Mouse (Mus musculus): ENCODE data around the gene Fuca1.

Gene Fuca1

GRCm38 (mm10) chr4:135922190-135922589, 1.7 kb downstream of the Fuca1 start:
- DNase-seq (ENCODE audit: low read depth, low spot score): no peak

- no peak for DNase-seq (ENCODE audit: low read depth, low spot score)
Measured at GRCm38 (mm10) chr4:135924418-135924817, 3.9 kb downstream of the Fuca1 start.

GRCm38 (mm10) chr4:135925341-135925740, 4.8 kb downstream of the Fuca1 start:
- DNase-seq (ENCODE audit: low read depth, low spot score): no peak

GRCm38 (mm10) chr4:135926195-135926808, 5.8 kb downstream of the Fuca1 start:
- DNase-seq (ENCODE audit: low read depth, low spot score): no peak

- no peak for DNase-seq (ENCODE audit: low read depth, low spot score)
Measured at GRCm38 (mm10) chr4:135926861-135927260, 6.3 kb downstream of the Fuca1 start.

- DNase-seq (ENCODE audit: low read depth, low spot score): no peak
Measured at GRCm38 (mm10) chr4:135928376-135928775, 7.8 kb downstream of the Fuca1 start.

GRCm38 (mm10) chr4:135929405-135929804, 8.9 kb downstream of the Fuca1 start:
- DNase-seq (ENCODE audit: low read depth, low spot score): no peak

- DNase-seq (ENCODE audit: low read depth, low spot score): no peak
Measured at GRCm38 (mm10) chr4:135929828-135930227, 9.3 kb downstream of the Fuca1 start.

- no peak for DNase-seq (ENCODE audit: low read depth, low spot score)
Measured at GRCm38 (mm10) chr4:135930239-135930638, 9.7 kb downstream of the Fuca1 start.

GRCm38 (mm10) chr4:135931832-135932231, 11.3 kb downstream of the Fuca1 start:
- DNase-seq (ENCODE audit: low read depth, low spot score): peak; percentile 76

- no peak for DNase-seq (ENCODE audit: low read depth, low spot score)
Measured at GRCm38 (mm10) chr4:135934708-135935500, 14.4 kb downstream of the Fuca1 start.

- no peak for DNase-seq (ENCODE audit: low read depth, low spot score)
Measured at GRCm38 (mm10) chr4:135935502-135935901, 15.0 kb downstream of the Fuca1 start.

- no peak for DNase-seq (ENCODE audit: low read depth, low spot score)
Measured at GRCm38 (mm10) chr4:135938858-135939257, 18.3 kb downstream of the Fuca1 start.

- DNase-seq (ENCODE audit: low read depth, low spot score): peak; percentile 63
Measured at GRCm38 (mm10) chr4:135941026-135941425, 20.5 kb downstream of the Fuca1 start.

GRCm38 (mm10) chr4:135942193-135942592, 21.7 kb downstream of the Fuca1 start:
- DNase-seq (ENCODE audit: low read depth, low spot score): no peak

GRCm38 (mm10) chr4:135943389-135943788, 22.9 kb downstream of the Fuca1 start:
- DNase-seq (ENCODE audit: low read depth, low spot score): no peak

- no peak for DNase-seq (ENCODE audit: low read depth, low spot score)
Measured at GRCm38 (mm10) chr4:135945706-135946105, 25.2 kb downstream of the Fuca1 start.

GRCm38 (mm10) chr4:135946278-135946658, 25.7 kb downstream of the Fuca1 start, which contains the start of gene Hmgcl:
Hmgcl (plus strand) TSS chr4:135946448.
- DNase-seq (ENCODE audit: low read depth, low spot score): peak; percentile 95

- DNase-seq (ENCODE audit: low read depth, low spot score): peak; percentile 32
Measured at GRCm38 (mm10) chr4:135946659-135947301, 26.2 kb downstream of the Fuca1 start.

- DNase-seq (ENCODE audit: low read depth, low spot score): no peak
Measured at GRCm38 (mm10) chr4:135948142-135948541, 27.6 kb downstream of the Fuca1 start.

GRCm38 (mm10) chr4:135949475-135949874, 28.9 kb downstream of the Fuca1 start:
- DNase-seq (ENCODE audit: low read depth, low spot score): no peak

GRCm38 (mm10) chr4:135949911-135950310, 29.4 kb downstream of the Fuca1 start:
- no peak for DNase-seq (ENCODE audit: low read depth, low spot score)

- no peak for DNase-seq (ENCODE audit: low read depth, low spot score)
Measured at GRCm38 (mm10) chr4:135950365-135950764, 29.8 kb downstream of the Fuca1 start.

All from CD4-positive, CD25-positive, alpha-beta regulatory T cell, adult 2 months (primary cell).